Comparison of ENCODE assay signal across 24 mouse cellular contexts in genomic region chr6:5097309-5097708, GRCm38 (mm10).
"Had no signal": no experiment of that assay in that cellular context is flagged by ENCODE, and none has a peak within 500 bp of the region (broad histone marks: within the 10 kb centered on the region; RNA-seq: fewer than 3 reads in every experiment).

No protein-coding gene starts in this region.

- DNase-seq: gastrocnemius, postnatal 10 days; gastrocnemius, postnatal 25 days; heart, postnatal 10 days; heart, postnatal 4 days; kidney, adult 18-20 months; kidney, adult 8-10 months; kidney, postnatal 10 days; kidney, postnatal 25 days; kidney, postnatal 4 days; liver had no signal

- H3K4me2 ChIP-seq: heart, embryonic 12.5 days; hindbrain, embryonic 12.5 days; hindbrain, embryonic 14.5 days; intestine, embryonic 15.5 days; limb, embryonic 12.5 days; liver, embryonic 11.5 days had no signal

- H3K4me1 ChIP-seq: intestine, embryonic 15.5 days had no signal

- H3K9me3 ChIP-seq: heart, embryonic 10.5 days; heart, embryonic 12.5 days; hindbrain, embryonic 10.5 days; hindbrain, embryonic 12.5 days; intestine, embryonic 15.5 days; limb, embryonic 10.5 days; limb, embryonic 12.5 days had no signal

- H3K36me3 ChIP-seq: heart, embryonic 10.5 days; heart, embryonic 12.5 days; hindbrain, embryonic 10.5 days; hindbrain, embryonic 12.5 days; intestine, embryonic 15.5 days; limb, embryonic 10.5 days; limb, embryonic 12.5 days had no signal

- H3K27ac ChIP-seq: heart, embryonic 10.5 days; hindbrain, embryonic 10.5 days; hindbrain, embryonic 12.5 days; hindbrain, embryonic 14.5 days; intestine, embryonic 15.5 days; layer of hippocampus, adult 2 months; left cerebral cortex, adult 2 months; limb, embryonic 10.5 days; limb, embryonic 12.5 days had no signal

- ATAC-seq: hindbrain, embryonic 16.5 days; inflammation-experienced regulatory T-cells, adult 6 months; intestine, embryonic 15.5 days; intestine, postnatal 0 days had no signal

- H3K9ac ChIP-seq: heart, embryonic 12.5 days; hindbrain, embryonic 12.5 days; hindbrain, embryonic 14.5 days; intestine, embryonic 15.5 days; limb, embryonic 12.5 days had no signal

- H3K4me3 ChIP-seq: heart, embryonic 10.5 days; heart, embryonic 12.5 days; hindbrain, embryonic 10.5 days; hindbrain, embryonic 12.5 days; intestine, embryonic 15.5 days; layer of hippocampus, adult 2 months; left cerebral cortex, adult 2 months; limb, embryonic 10.5 days; limb, embryonic 12.5 days had no signal

- H3K27me3 ChIP-seq: heart, embryonic 12.5 days; hindbrain, embryonic 12.5 days; intestine, embryonic 15.5 days; limb, embryonic 12.5 days had no signal
